Mouse (Mus musculus): ENCODE measurements around the gene Litaf.

- TF ChIP-seq GATA1 (IDR thresholded peaks at IDR 0.05; ENCODE audit: borderline replicate concordance, low read length) = no peak
- no peak for TF ChIP-seq FLI1 (IDR thresholded peaks at IDR 0.05; ENCODE audit: low read length)
These were observed 21.1 kb upstream of the Litaf start for GRCm38 (mm10) chr16:11086856-11087588.
